Comparison of ENCODE assay signal across 25 mouse cellular contexts in genomic region chr12:81097267-81097666, GRCm38 (mm10).
DNase-seq lines count a peak whose midpoint lies in the region; ATAC-seq and TF ChIP-seq lines count a peak whose summit lies in the region.
"Had no signal": no experiment of that assay in that cellular context is flagged by ENCODE, and none has a peak within 500 bp of the region (broad histone marks: within the 10 kb centered on the region; RNA-seq: fewer than 3 reads in every experiment).

No protein-coding gene starts in this region.

- no peak overlapping the region for H3K27ac ChIP-seq in midbrain, embryonic 11.5 days (ENCODE audit: low read depth, low read length)
- no peak overlapping the region for H3K27ac ChIP-seq in midbrain, postnatal 0 days (ENCODE audit: low read depth, low read length)
- H3K27ac ChIP-seq in midbrain, embryonic 15.5 days = 0 out of 2 replicates have a peak overlapping the region, but pooled peaks have one; percentile 0
- H3K27ac ChIP-seq: forebrain, embryonic 10.5 days; forebrain, embryonic 15.5 days; heart, adult 2 months; heart, embryonic 10.5 days; heart, embryonic 13.5 days; hindbrain, embryonic 15.5 days had no signal

- no peak overlapping the region for H3K4me2 ChIP-seq in midbrain, embryonic 11.5 days
- H3K4me2 ChIP-seq in midbrain, postnatal 0 days (ENCODE audit: low read depth, low read length, poor library complexity, severe bottlenecking) = no peak overlapping the region
- no peak overlapping the region for H3K4me2 ChIP-seq in midbrain, embryonic 15.5 days
- H3K4me2 ChIP-seq: forebrain, embryonic 15.5 days; heart, embryonic 13.5 days; hindbrain, embryonic 15.5 days had no signal

- DNase-seq in heart, adult 11 months = peak; percentile 28
- DNase-seq in heart, postnatal 4 days = no peak
- peak; percentile 68 for DNase-seq in midbrain, embryonic 11.5 days (ENCODE audit: low spot score, missing footprints)
- DNase-seq in midbrain, postnatal 0 days (ENCODE audit: low spot score) = no peak
- peak; percentile 30 for DNase-seq in testis, postnatal 10 days (ENCODE audit: low spot score)
- no peak for DNase-seq in testis, postnatal 14 days (ENCODE audit: low spot score)
- DNase-seq in ovary, postnatal 14 days (ENCODE audit: low spot score) = no peak
- DNase-seq: adrenal gland, postnatal 10 days; adrenal gland, postnatal 36 days; B cell, adult 2 months; cerebellum, adult 18-20 months; cerebellum, adult 9-10 months; cerebellum, postnatal 14 days; gastrocnemius, postnatal 25 days; heart, adult 2 months; heart, postnatal 14 days had no signal

- TF ChIP-seq CTCF in midbrain, postnatal 0 days (IDR thresholded peaks at IDR 0.05) = no peak

- H3K9ac ChIP-seq in midbrain, embryonic 11.5 days (ENCODE audit: low read length) = no peak overlapping the region
- H3K9ac ChIP-seq in midbrain, postnatal 0 days (replicated peaks; ENCODE audit: low read length, poor library complexity, severe bottlenecking) = no peak overlapping the region
- H3K9ac ChIP-seq in midbrain, embryonic 15.5 days = no peak overlapping the region
- H3K9ac ChIP-seq: forebrain, embryonic 15.5 days; heart, embryonic 13.5 days; hindbrain, embryonic 15.5 days had no signal

- H3K4me1 ChIP-seq in midbrain, embryonic 11.5 days (ENCODE audit: control insufficient read depth, insufficient read depth, low read length) = peaks cover 3% of the 10 kb centered on the region
- no peaks in the 10 kb centered on the region for H3K4me1 ChIP-seq in midbrain, postnatal 0 days (ENCODE audit: insufficient read depth, low read length)
- H3K4me1 ChIP-seq in midbrain, embryonic 15.5 days = peaks cover 9% of the 10 kb centered on the region; the same call in 1 of the 2 replicates

- no peak for ATAC-seq in midbrain, embryonic 11.5 days (ENCODE audit: low FRiP score)
- ATAC-seq in midbrain, postnatal 0 days (ENCODE audit: low FRiP score) = no peak
- ATAC-seq in midbrain, embryonic 15.5 days (replicated peaks) = no peak
- ATAC-seq: forebrain, embryonic 15.5 days; Patski had no signal

- H3K36me3 ChIP-seq in midbrain, embryonic 11.5 days (ENCODE audit: control insufficient read depth, insufficient read depth, low read length) = no peaks in the 10 kb centered on the region
- H3K36me3 ChIP-seq in midbrain, postnatal 0 days (ENCODE audit: insufficient read depth, low read length) = no peaks in the 10 kb centered on the region
- H3K36me3 ChIP-seq in midbrain, embryonic 15.5 days (replicated peaks) = no peaks in the 10 kb centered on the region
- H3K36me3 ChIP-seq: forebrain, embryonic 10.5 days; forebrain, embryonic 15.5 days; heart, embryonic 10.5 days; heart, embryonic 13.5 days; hindbrain, embryonic 15.5 days had no signal

- WGBS in midbrain, embryonic 11.5 days = 86% methylated on average over 7 of the region's 7 CpGs
- 67% methylated on average over 7 of the region's 7 CpGs for WGBS in midbrain, postnatal 0 days
- WGBS in midbrain, embryonic 15.5 days = 73% methylated on average over 7 of the region's 7 CpGs

- H3K9me3 ChIP-seq in midbrain, embryonic 11.5 days (ENCODE audit: control insufficient read depth, low read length) = no peaks in the 10 kb centered on the region
- H3K9me3 ChIP-seq in midbrain, postnatal 0 days (ENCODE audit: low read length) = no peaks in the 10 kb centered on the region
- H3K9me3 ChIP-seq in midbrain, embryonic 15.5 days = no peaks in the 10 kb centered on the region
- H3K9me3 ChIP-seq: forebrain, embryonic 10.5 days; forebrain, embryonic 15.5 days; G1E; heart, embryonic 10.5 days; heart, embryonic 13.5 days; hindbrain, embryonic 15.5 days had no signal

- H3K27me3 ChIP-seq in midbrain, embryonic 11.5 days (ENCODE audit: control insufficient read depth, insufficient read depth, low read length) = no peaks in the 10 kb centered on the region
- H3K27me3 ChIP-seq in midbrain, postnatal 0 days (ENCODE audit: insufficient read depth, low read length) = no peaks in the 10 kb centered on the region
- no peaks in the 10 kb centered on the region for H3K27me3 ChIP-seq in midbrain, embryonic 15.5 days (replicated peaks)
- H3K27me3 ChIP-seq: CH12.LX; forebrain, embryonic 15.5 days; heart, embryonic 13.5 days; hindbrain, embryonic 15.5 days had no signal

- no peak overlapping the region for H3K4me3 ChIP-seq in midbrain, embryonic 11.5 days (ENCODE audit: low read depth, low read length)
- H3K4me3 ChIP-seq in midbrain, postnatal 0 days (ENCODE audit: low read depth, low read length) = no peak overlapping the region
- H3K4me3 ChIP-seq in midbrain, embryonic 15.5 days = no peak overlapping the region
- H3K4me3 ChIP-seq: forebrain, embryonic 10.5 days; forebrain, embryonic 15.5 days; heart, adult 2 months; heart, embryonic 10.5 days; heart, embryonic 13.5 days; hindbrain, embryonic 15.5 days had no signal

Comparison
In these comparisons a context has a peak if more than half of its experiments do, and no peak if none do; other contexts are left out.
1. DNase-seq: peak in heart, adult 11 months (single experiment), midbrain, embryonic 11.5 days (single experiment) and testis, postnatal 10 days (single experiment); none in heart, postnatal 4 days (single experiment), midbrain, postnatal 0 days (single experiment), testis, postnatal 14 days (single experiment) and ovary, postnatal 14 days (single experiment).